Comparison of ENCODE assay signal across 10 mouse cellular contexts in the genomic region with DNA sequence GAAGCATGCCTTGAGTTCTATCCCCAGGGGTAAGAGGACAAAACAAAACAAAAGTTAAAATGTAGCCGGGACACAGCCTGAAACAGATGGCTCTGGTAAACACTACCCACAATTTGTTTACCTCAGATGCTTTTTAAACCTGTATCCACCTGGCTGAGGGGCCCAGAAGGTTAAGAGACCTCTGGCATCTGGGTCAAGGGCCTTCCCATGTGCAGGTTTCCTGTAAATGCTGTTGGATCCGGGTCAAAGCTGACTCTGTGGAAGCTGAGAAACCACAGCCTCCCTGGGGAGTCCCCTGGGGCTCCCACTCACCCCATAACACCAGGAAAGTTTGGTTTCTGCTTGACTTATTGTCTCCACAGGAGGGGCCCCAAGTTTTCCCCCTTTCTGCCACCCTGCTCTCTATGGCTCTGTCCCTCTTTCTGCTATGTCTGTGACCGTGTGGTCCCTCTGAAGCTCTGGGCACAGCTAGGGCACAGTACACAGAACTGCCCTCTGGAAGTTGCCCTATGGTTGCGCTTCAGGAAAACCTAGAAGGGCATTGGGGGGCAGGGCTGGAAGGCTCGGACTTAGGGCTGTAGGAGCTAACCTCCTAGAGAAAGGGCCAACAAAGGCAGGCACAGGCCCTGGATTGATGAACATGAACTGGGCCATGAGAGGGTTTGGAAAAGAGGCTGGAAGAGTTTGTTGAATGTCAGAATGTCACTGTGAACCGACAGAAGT. TPM values are rescaled to one million over a fixed set of nuclear protein-coding genes. Genes with fewer than 3 reads are reported as not detected.
DNase-seq lines count a peak whose midpoint lies in the region; ATAC-seq and TF ChIP-seq lines count a peak whose summit lies in the region.
"Had no signal": no experiment of that assay in that cellular context is flagged by ENCODE, and none has a peak within 500 bp of the region (broad histone marks: within the 10 kb centered on the region; RNA-seq: fewer than 3 reads in every experiment).

No protein-coding gene starts in this region.

- 0 out of 2 replicates have a peak overlapping the region, but pooled peaks have one; percentile 1 for H3K9ac ChIP-seq in forebrain, embryonic 15.5 days (replicated peaks)
- no peak overlapping the region for H3K9ac ChIP-seq in liver, adult 2 months (ENCODE audit: low read depth, low read length)
- H3K9ac ChIP-seq: stomach, embryonic 15.5 days had no signal

- no peaks in the 10 kb centered on the region for H3K36me3 ChIP-seq in forebrain, embryonic 15.5 days
- H3K36me3 ChIP-seq in forebrain, embryonic 10.5 days (replicated peaks) = no peaks in the 10 kb centered on the region
- H3K36me3 ChIP-seq in liver, adult 2 months (ENCODE audit: control insufficient read depth, insufficient read depth, low read length) = no peaks in the 10 kb centered on the region
- H3K36me3 ChIP-seq: stomach, embryonic 15.5 days had no signal

- H3K79me2 ChIP-seq in liver, adult 2 months (ENCODE audit: control insufficient read depth, insufficient read depth, low read length) = no peaks in the 10 kb centered on the region

- 74% methylated on average over 6 of the region's 6 CpGs for WGBS in forebrain, embryonic 15.5 days
- 74% methylated on average over 6 of the region's 6 CpGs for whole genome bisulfite sequencing in forebrain, embryonic 10.5 days
- 24% methylated on average over 6 of the region's 6 CpGs for WGBS in liver, adult 2 months

- H3K4me2 ChIP-seq in forebrain, embryonic 15.5 days (replicated peaks) = no peak overlapping the region
- H3K4me2 ChIP-seq: stomach, embryonic 15.5 days had no signal

- H3K4me3 ChIP-seq in forebrain, embryonic 15.5 days = no peak overlapping the region
- no peak overlapping the region for H3K4me3 ChIP-seq in forebrain, embryonic 10.5 days
- H3K4me3 ChIP-seq in liver, adult 2 months (ENCODE audit: insufficient read depth, low read depth, low read length) = no peak overlapping the region
- H3K4me3 ChIP-seq in cortical plate, adult 2 months (ENCODE audit: insufficient read depth, low read length) = no peak overlapping the region
- H3K4me3 ChIP-seq: stomach, embryonic 15.5 days had no signal

- ATAC-seq in forebrain, embryonic 15.5 days (replicated peaks) = no peak
- no peak for ATAC-seq in megakaryocyte progenitor cell, adult 5-6 weeks (replicated peaks; ENCODE audit: poor library complexity)

- no peaks in the 10 kb centered on the region for H3K27me3 ChIP-seq in forebrain, embryonic 15.5 days
- 0 out of 2 replicates have a peak, but pooled peaks cover 5% of the 10 kb centered on the region for H3K27me3 ChIP-seq in forebrain, embryonic 10.5 days (ENCODE audit: poor library complexity, severe bottlenecking)
- H3K27me3 ChIP-seq in liver, adult 2 months (ENCODE audit: control insufficient read depth, insufficient read depth, low read length) = no peaks in the 10 kb centered on the region
- H3K27me3 ChIP-seq: stomach, embryonic 15.5 days had no signal

- H3K4me1 ChIP-seq in forebrain, embryonic 15.5 days = peaks cover 26% of the 10 kb centered on the region
- H3K4me1 ChIP-seq in forebrain, embryonic 10.5 days = peaks cover 19% of the 10 kb centered on the region
- peaks cover 11% of the 10 kb centered on the region for H3K4me1 ChIP-seq in liver, adult 2 months (ENCODE audit: control insufficient read depth, insufficient read depth, low read length)
- peaks cover 11% of the 10 kb centered on the region for H3K4me1 ChIP-seq in cortical plate, adult 2 months (ENCODE audit: control insufficient read depth, insufficient read depth, low read length)

- no peak for TF ChIP-seq CTCF in liver, adult 2 months (IDR thresholded peaks at IDR 0.05; ENCODE audit: low read depth, low read length)
- no peak for TF ChIP-seq CTCF in cortical plate, adult 2 months (IDR thresholded peaks at IDR 0.05; ENCODE audit: extremely low read depth, insufficient read depth, low read length)

- DNase-seq in forebrain, embryonic 10.5 days (ENCODE audit: extremely low spot score, low spot score) = no peak
- DNase-seq in liver, adult 2 months (ENCODE audit: extremely low read depth, low read depth, low spot score) = peak; percentile 77
- no peak for DNase-seq in liver
- DNase-seq in kidney, postnatal 25 days = peak; percentile 74 to 88
- DNase-seq in thymus, postnatal 0 days (ENCODE audit: low spot score) = no peak

- peak overlapping the region; percentile 78 for H3K27ac ChIP-seq in forebrain, embryonic 15.5 days (replicated peaks)
- H3K27ac ChIP-seq in forebrain, embryonic 10.5 days = no peak overlapping the region
- H3K27ac ChIP-seq in liver, adult 2 months (replicated peaks; ENCODE audit: insufficient read depth, low read depth, low read length) = no peak overlapping the region
- H3K27ac ChIP-seq in cortical plate, adult 2 months (ENCODE audit: insufficient read depth, low read length) = 0 out of 2 replicates have a peak overlapping the region, but pooled peaks have one; percentile 11
- H3K27ac ChIP-seq: macrophage; stomach, embryonic 15.5 days had no signal

- no peaks in the 10 kb centered on the region for H3K9me3 ChIP-seq in forebrain, embryonic 15.5 days
- peaks cover 3% of the 10 kb centered on the region; the same call in 1 of the 2 replicates for H3K9me3 ChIP-seq in forebrain, embryonic 10.5 days
- H3K9me3 ChIP-seq: stomach, embryonic 15.5 days had no signal

- TF ChIP-seq POLR2A in liver, adult 2 months (IDR thresholded peaks at IDR 0.05; ENCODE audit: extremely low read depth, insufficient read depth, low read length) = no peak
- TF ChIP-seq POLR2A in cortical plate, adult 2 months (IDR thresholded peaks at IDR 0.05; ENCODE audit: extremely low read depth, insufficient read depth, low read length) = no peak

RNA-seq across cellular contexts. Expression of gene Faap20, which starts 3.7 kb away (rescaled TPM):
- polyA plus RNA-seq in forebrain, embryonic 15.5 days (2015; fragmentation: Nextera tagmentation; extraction: Ambion mirVana) = 88.2 and 89.3 TPM in 2 replicates
- 108 and 110 TPM in 2 replicates for polyA plus RNA-seq in forebrain, embryonic 10.5 days (2016; fragmentation: Nextera tagmentation; extraction: Ambion mirVana)
- 5.4 and 7.4 TPM in 2 replicates for total RNA-seq in liver, adult 2 months (2014; rRNA removed)
- polyA plus RNA-seq in liver, adult 2 months (2012; rRNA removed) = 28.6 and 33.8 TPM in 2 replicates
- 36.5 and 37.5 TPM in 2 replicates for polyA plus RNA-seq in cortical plate, adult 2 months (2012; rRNA removed)
- 67.9 and 71.3 TPM in 2 replicates for polyA plus RNA-seq in thymus, postnatal 0 days (2015; fragmentation: Nextera tagmentation; extraction: Ambion mirVana)
- total RNA-seq in megakaryocyte progenitor cell, adult 5-6 weeks (2015) = 28.6 and 46.3 TPM in 2 replicates
- total RNA-seq in megakaryocyte progenitor cell, adult 5-6 weeks (2017) = 14.2 and 17.6 TPM in 2 replicates

RNA-seq across cellular contexts. Expression of gene Ski, which starts 23.5 kb away (rescaled TPM):
- polyA plus RNA-seq in forebrain, embryonic 15.5 days (2015; fragmentation: Nextera tagmentation; extraction: Ambion mirVana) = 14.3 TPM in 2 replicates
- polyA plus RNA-seq in forebrain, embryonic 10.5 days (2016; fragmentation: Nextera tagmentation; extraction: Ambion mirVana) = 8.6 and 9.7 TPM in 2 replicates
- total RNA-seq in liver, adult 2 months (2014; rRNA removed) = 4.2 and 7.5 TPM in 2 replicates
- 19.3 and 19.5 TPM in 2 replicates for polyA plus RNA-seq in liver, adult 2 months (2012; rRNA removed)
- polyA plus RNA-seq in cortical plate, adult 2 months (2012; rRNA removed) = 69.0 and 70.3 TPM in 2 replicates
- polyA plus RNA-seq in thymus, postnatal 0 days (2015; fragmentation: Nextera tagmentation; extraction: Ambion mirVana) = 8.1 and 9.3 TPM in 2 replicates
- total RNA-seq in megakaryocyte progenitor cell, adult 5-6 weeks (2015) = 16.9 and 19.7 TPM in 2 replicates
- 5.0 and 5.7 TPM in 2 replicates for total RNA-seq in megakaryocyte progenitor cell, adult 5-6 weeks (2017)

Comparison
In these comparisons a context has a peak if more than half of its experiments do, and no peak if none do; other contexts are left out.
1. H3K27ac ChIP-seq: peak in forebrain, embryonic 15.5 days (single experiment) and cortical plate, adult 2 months (single experiment); none in forebrain, embryonic 10.5 days (single experiment) and liver, adult 2 months (single experiment).
2. DNase-seq: peak in liver, adult 2 months (single experiment) and kidney, postnatal 25 days (2 of 2); none in forebrain, embryonic 10.5 days (single experiment), liver (single experiment) and thymus, postnatal 0 days (single experiment).